9 mouse cellular contexts compared by ENCODE assay signal in the genomic region with DNA sequence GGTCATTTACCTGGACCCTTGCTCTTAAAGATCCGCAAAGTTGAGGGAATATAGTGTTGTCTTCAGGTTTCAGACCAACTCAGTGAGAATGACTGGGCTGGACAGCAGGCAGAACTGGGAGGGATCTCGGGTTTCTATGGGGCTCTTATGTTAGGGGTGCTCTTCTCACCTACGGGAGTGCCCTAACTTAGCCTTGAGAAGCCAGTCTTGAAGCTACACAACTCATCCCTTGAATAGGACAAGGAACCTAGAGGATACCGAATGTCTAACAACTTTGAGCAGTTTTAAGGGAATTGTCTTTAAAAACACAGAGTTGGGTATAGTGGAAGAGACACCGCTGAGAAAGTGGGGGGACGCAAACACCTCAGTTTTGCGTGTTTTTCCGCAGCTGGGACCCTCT. TPM values are rescaled to one million over a fixed set of nuclear protein-coding genes. Genes with fewer than 3 reads are reported as not detected.
DNase-seq lines count a peak whose midpoint lies in the region; ATAC-seq and TF ChIP-seq lines count a peak whose summit lies in the region.
"Had no signal": no experiment of that assay in that cellular context is flagged by ENCODE, and none has a peak within 500 bp of the region (broad histone marks: within the 10 kb centered on the region; RNA-seq: fewer than 3 reads in every experiment).

No protein-coding gene starts in this region.

- no peaks in the 10 kb centered on the region for H3K27me3 ChIP-seq in forebrain, embryonic 11.5 days (ENCODE audit: control insufficient read depth, insufficient read depth, low read length)
- H3K27me3 ChIP-seq in limb, embryonic 13.5 days: peaks cover 69% of the 10 kb centered on the region

- peak overlapping the region; percentile 83 for H3K4me2 ChIP-seq in forebrain, embryonic 11.5 days (ENCODE audit: low read depth, low read length, severe bottlenecking)
- peak overlapping the region; percentile 98 for H3K4me2 ChIP-seq in limb, embryonic 13.5 days (replicated peaks)

- peaks cover 22% of the 10 kb centered on the region; the same call in 1 of the 2 replicates for H3K4me1 ChIP-seq in forebrain, embryonic 11.5 days (replicated peaks; ENCODE audit: control insufficient read depth, insufficient read depth, low read length)
- H3K4me1 ChIP-seq in limb, embryonic 13.5 days: peaks cover 17% of the 10 kb centered on the region
- H3K4me1 ChIP-seq in olfactory bulb, adult 2 months (ENCODE audit: control insufficient read depth, insufficient read depth, low read length): peaks cover 9% of the 10 kb centered on the region

- H3K9me3 ChIP-seq in forebrain, embryonic 11.5 days (ENCODE audit: control insufficient read depth, low read length): no peaks in the 10 kb centered on the region
- H3K9me3 ChIP-seq in limb, embryonic 13.5 days: no peaks in the 10 kb centered on the region

- ATAC-seq in forebrain, embryonic 11.5 days (replicated peaks; ENCODE audit: low FRiP score): no peak
- no peak for ATAC-seq in limb, embryonic 13.5 days (ENCODE audit: low FRiP score, low read depth)

- peaks cover 8% of the 10 kb centered on the region; the same call in 1 of the 2 replicates for H3K36me3 ChIP-seq in forebrain, embryonic 11.5 days (ENCODE audit: control insufficient read depth, insufficient read depth, low read length)
- H3K36me3 ChIP-seq in limb, embryonic 13.5 days: peaks cover 4% of the 10 kb centered on the region

- no peak for DNase-seq in left cerebral cortex, adult 2 months (ENCODE audit: extremely low spot score in 1 of 2, low spot score in 2 of 2)
- no peak for DNase-seq in left cerebral cortex, adult 8-10 months (ENCODE audit: low spot score in 2 of 2)
- DNase-seq in forebrain, embryonic 11.5 days (ENCODE audit: low spot score): no peak
- DNase-seq in embryo, embryonic 9.5 days (ENCODE audit: extremely low spot score): no peak
- DNase-seq in spleen, adult 18-20 months: no peak
- no peak for DNase-seq in kidney, postnatal 36 days

- 2% methylated on average over 8 of the region's 8 CpGs for WGBS in forebrain, embryonic 11.5 days
- 3% methylated on average over 8 of the region's 8 CpGs for WGBS in limb, embryonic 13.5 days
- 8% methylated on average over 8 of the region's 8 CpGs for WGBS in olfactory bulb, adult 2 months

- H3K27ac ChIP-seq in left cerebral cortex, adult 2 months: no peak overlapping the region
- peak overlapping the region; percentile 95 for H3K27ac ChIP-seq in forebrain, embryonic 11.5 days (ENCODE audit: low read depth, low read length)
- H3K27ac ChIP-seq in limb, embryonic 13.5 days: no peak overlapping the region
- H3K27ac ChIP-seq in olfactory bulb, adult 2 months (ENCODE audit: insufficient read depth, low read depth, low read length): no peak overlapping the region

- peak overlapping the region; percentile 66 for H3K4me3 ChIP-seq in left cerebral cortex, adult 2 months
- H3K4me3 ChIP-seq in forebrain, embryonic 11.5 days (ENCODE audit: low read depth, low read length): peak overlapping the region; percentile 97
- peak overlapping the region; percentile 75 for H3K4me3 ChIP-seq in limb, embryonic 13.5 days
- H3K4me3 ChIP-seq in olfactory bulb, adult 2 months (ENCODE audit: insufficient read depth, low read depth, low read length): peak overlapping the region; percentile 83

- TF ChIP-seq POLR2A in olfactory bulb, adult 2 months (IDR thresholded peaks at IDR 0.05; ENCODE audit: insufficient read depth, low read depth, low read length): no peak

- intact Hi-C loops in left cerebral cortex, adult 2 months (cut with DNase I): no loop called here

- TF ChIP-seq CTCF in left cerebral cortex, adult 2 months (IDR thresholded peaks at IDR 0.05): no peak
- no peak for TF ChIP-seq CTCF in olfactory bulb, adult 2 months (IDR thresholded peaks at IDR 0.05; ENCODE audit: insufficient read depth, low read depth, low read length)

- H3K9ac ChIP-seq in forebrain, embryonic 11.5 days (ENCODE audit: low read length): peak overlapping the region; percentile 99
- peak overlapping the region; percentile 80 for H3K9ac ChIP-seq in limb, embryonic 13.5 days

RNA-seq across cellular contexts. Expression of gene Igdcc3, which starts 0.5 kb away (rescaled TPM):
- 1 to 10 TPM; 2.0 to 2.5 TPM for total RNA-seq in left cerebral cortex, adult 2 months (2021)
- total RNA-seq in left cerebral cortex, adult 8-10 months (2022): 1 to 10 TPM; 1.2 to 2.1 (median 1.2) TPM
- 81.2 and 83.8 TPM in 2 replicates for polyA plus RNA-seq in forebrain, embryonic 11.5 days (2014; fragmentation: Nextera tagmentation; extraction: Ambion mirVana)
- 1.2 and 2.1 TPM in 2 replicates for polyA plus RNA-seq in limb, embryonic 13.5 days (2015; fragmentation: Nextera tagmentation; extraction: Ambion mirVana)
- not detected in 2 replicates for polyA plus RNA-seq in olfactory bulb, adult 2 months (2012; ENCODE audit: insufficient read depth, insufficient read length, low replicate concordance, missing spikeins)
- total RNA-seq: liver, adult 2 months had no signal
- polyA plus RNA-seq: liver, adult 2 months had no signal

RNA-seq across cellular contexts. Expression of gene Igdcc4, which starts 39.2 kb away (rescaled TPM):
- 10 to 100 TPM; 31.8 to 33.7 TPM for total RNA-seq in left cerebral cortex, adult 2 months (2021)
- total RNA-seq in left cerebral cortex, adult 8-10 months (2022): 10 to 100 TPM; 35.7 to 39.1 (median 36.6) TPM
- polyA plus RNA-seq in forebrain, embryonic 11.5 days (2014; fragmentation: Nextera tagmentation; extraction: Ambion mirVana): 14.9 and 15.8 TPM in 2 replicates
- polyA plus RNA-seq in limb, embryonic 13.5 days (2015; fragmentation: Nextera tagmentation; extraction: Ambion mirVana): 24.7 and 27.6 TPM in 2 replicates
- polyA plus RNA-seq in olfactory bulb, adult 2 months (2012; ENCODE audit: insufficient read depth, insufficient read length, low replicate concordance, missing spikeins): not detected in 2 replicates

RNA-seq across cellular contexts. Expression of gene Parp16, which starts 54.7 kb away (rescaled TPM):
- 1 to 10 TPM; 3.6 to 4.0 TPM for total RNA-seq in left cerebral cortex, adult 2 months (2021)
- 1 to 10 TPM; 3.4 to 4.8 (median 4.0) TPM for total RNA-seq in left cerebral cortex, adult 8-10 months (2022)
- 5.4 and 6.6 TPM in 2 replicates for polyA plus RNA-seq in forebrain, embryonic 11.5 days (2014; fragmentation: Nextera tagmentation; extraction: Ambion mirVana)
- polyA plus RNA-seq in limb, embryonic 13.5 days (2015; fragmentation: Nextera tagmentation; extraction: Ambion mirVana): 7.0 and 7.1 TPM in 2 replicates
- polyA plus RNA-seq in olfactory bulb, adult 2 months (2012; ENCODE audit: insufficient read depth, insufficient read length, low replicate concordance, missing spikeins): not detected in 2 replicates

Comparison
In these comparisons a context has a peak if more than half of its experiments do, and no peak if none do; other contexts are left out.
1. RNA of gene Igdcc3, which starts 0.5 kb away (polyA plus RNA-seq): 81.2 to 83.8 TPM in forebrain, embryonic 11.5 days; 1.2 to 2.1 TPM in limb, embryonic 13.5 days and not detected in olfactory bulb, adult 2 months; every median in the first group is over 10 times any median in the second.
2. Peak in every context shown above with its lines, with median percentiles within 50 percentile points of each other: H3K4me3 ChIP-seq.